Mouse (Mus musculus) liver, postnatal 0 days (tissue): ENCODE results near the gene Pafah1b3.

Experiments
- CTCF ChIP-seq: sonication (generic); IDR thresholded peaks from 2 replicates; pipeline ENCODE4 v1.5.1; 2016; ENCODE audit warnings: antibody characterized with exemption, low read depth
- EP300 ChIP-seq: IDR thresholded peaks from 2 replicates; pipeline ENCODE4 v1.6.1; 2016; ENCODE audit warnings: antibody characterized with exemption, low read depth, mild to moderate bottlenecking

GRCm38 (mm10) chr7:25277998-25278340 is 19.8 kb downstream of the Pafah1b3 start:
- TF ChIP-seq CTCF: no peak
- TF ChIP-seq EP300: no peak
